Mouse (Mus musculus) heart, embryonic 16.5 days (tissue): ENCODE results near the gene Plac8. TPM values are rescaled to one million over a fixed set of nuclear protein-coding genes. Genes with fewer than 3 reads are reported as not detected.

Experiments
- ATAC-seq: fragments of 200-750 bp; cut with Nextera tagmentation; replicated peaks from 2 replicates; pipeline ENCODE4 v1.8.0; 2017; ENCODE audit warnings: moderate number of reproducible peaks; ENCODE audit not compliant: insufficient read depth, low FRiP score; ENCODE audit errors: extremely low read depth
- H3K27ac ChIP-seq: fragments of 300-500 bp; sonication (generic); 2 replicates; pipeline ENCODE4 v1.5.1; 2014; ENCODE audit warnings: mild to moderate bottlenecking, low read length, control low read depth, moderate library complexity
- H3K27me3 ChIP-seq: fragments of 300-500 bp; sonication (generic); 2 replicates; pipeline ENCODE4 v1.6.1; 2014; ENCODE audit warnings: low read length, mixed read lengths; ENCODE audit not compliant: control insufficient read depth, insufficient read depth
- H3K36me3 ChIP-seq: fragments of 300-500 bp; sonication (generic); 2 replicates; pipeline ENCODE4 v1.6.1; 2014; ENCODE audit not compliant: control insufficient read depth, insufficient read depth
- H3K4me1 ChIP-seq: fragments of 300-500 bp; sonication (generic); 2 replicates; pipeline ENCODE4 v1.6.1; 2014; ENCODE audit warnings: low read length, mixed read lengths; ENCODE audit not compliant: control insufficient read depth, insufficient read depth
- H3K4me2 ChIP-seq: fragments of 300-500 bp; sonication (generic); 2 replicates; pipeline ENCODE4 v1.6.1; 2014; ENCODE audit warnings: low read depth, mild to moderate bottlenecking, control low read depth, low read length
- H3K4me3 ChIP-seq: fragments of 300-500 bp; sonication (generic); 2 replicates; pipeline ENCODE4 v1.5.1; 2014; ENCODE audit warnings: mild to moderate bottlenecking, control low read depth, low read length
- H3K9ac ChIP-seq: fragments of 300-500 bp; sonication (generic); 2 replicates; pipeline ENCODE4 v1.6.1; 2014; ENCODE audit warnings: low read length, control low read depth
- H3K9me3 ChIP-seq: fragments of 300-500 bp; sonication (generic); replicated peaks from 2 replicates; pipeline ENCODE4 v1.6.1; 2016; ENCODE audit warnings: low read length; ENCODE audit not compliant: control insufficient read depth
- WGBS: fragments of 180-500 bp; shearing (Covaris S2); extraction: QIAGEN DNeasy Blood & Tissue Kit; methylation state at CpG from one replicate; pipeline ENCODE4 v1.1.7; 2014; 5-methylcytosine and 5-hydroxymethylcytosine counted together
- polyA plus RNA-seq: library from polyadenylated mRNA; unstranded; fragments of >200 nt; fragmentation: Nextera tagmentation; extraction: Ambion mirVana; gene quantifications from 2 replicates; pipeline ENCODE4 v1.2.1, GENCODE M21; 2015

Gene Plac8
- polyA plus RNA-seq, 1 experiment from 2014 or later: 44.7 TPM

DNA sequence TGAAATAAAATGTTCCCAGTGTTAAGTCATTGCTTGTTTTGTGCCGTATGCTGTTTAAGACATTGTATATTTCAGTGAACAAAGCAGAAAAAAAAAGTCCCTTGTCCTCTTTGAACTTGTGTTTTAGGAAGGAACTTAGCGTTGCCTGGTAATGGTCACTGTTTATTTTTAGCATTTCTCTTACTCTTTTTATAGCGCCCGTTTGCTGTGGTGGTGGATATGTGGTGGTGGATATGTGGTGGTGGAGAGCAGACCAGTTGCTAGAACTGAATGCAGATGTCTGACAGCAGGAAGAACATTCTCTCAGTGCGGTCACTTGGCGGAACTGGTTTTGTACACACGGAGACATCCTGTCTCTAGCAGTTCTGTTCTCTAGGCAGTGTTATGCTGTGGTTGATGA, 45.9 kb downstream of the Plac8 start:
- peak overlapping the region; percentile 66 for H3K27ac ChIP-seq
- H3K4me1 ChIP-seq: peaks cover 8% of the 10 kb centered on the region
- peak overlapping the region; percentile 45 for H3K4me2 ChIP-seq
- WGBS: 24% methylated on average over 7 of the region's 7 CpGs
- peak overlapping the region; percentile 10; the same call in 1 of the 2 replicates for H3K4me3 ChIP-seq
- no peaks in the 10 kb centered on the region for H3K9me3 ChIP-seq
- H3K9ac ChIP-seq: no peak overlapping the region
- 0 out of 2 replicates have a peak, but pooled peaks have one; percentile 39 for ATAC-seq
- no peaks in the 10 kb centered on the region for H3K27me3 ChIP-seq
- peaks cover 28% of the 10 kb centered on the region for H3K36me3 ChIP-seq

GRCm38 (mm10) chr5:100525620-100526019, 46.4 kb downstream of the Plac8 start:
- H3K4me2 ChIP-seq: peak overlapping the region; percentile 30; the same call in 1 of the 2 replicates
- no peak overlapping the region for H3K4me3 ChIP-seq
- H3K9ac ChIP-seq: peak overlapping the region; percentile 25; the same call in 1 of the 2 replicates
- peaks cover 8% of the 10 kb centered on the region for H3K4me1 ChIP-seq
- H3K27ac ChIP-seq: peak overlapping the region; percentile 66
- ATAC-seq: 0 out of 2 replicates have a peak, but pooled peaks have one; percentile 47
- 36% methylated on average over 3 of the region's 3 CpGs for WGBS
- peaks cover 22% of the 10 kb centered on the region for H3K36me3 ChIP-seq
- no peaks in the 10 kb centered on the region for H3K27me3 ChIP-seq
- no peaks in the 10 kb centered on the region for H3K9me3 ChIP-seq

DNA sequence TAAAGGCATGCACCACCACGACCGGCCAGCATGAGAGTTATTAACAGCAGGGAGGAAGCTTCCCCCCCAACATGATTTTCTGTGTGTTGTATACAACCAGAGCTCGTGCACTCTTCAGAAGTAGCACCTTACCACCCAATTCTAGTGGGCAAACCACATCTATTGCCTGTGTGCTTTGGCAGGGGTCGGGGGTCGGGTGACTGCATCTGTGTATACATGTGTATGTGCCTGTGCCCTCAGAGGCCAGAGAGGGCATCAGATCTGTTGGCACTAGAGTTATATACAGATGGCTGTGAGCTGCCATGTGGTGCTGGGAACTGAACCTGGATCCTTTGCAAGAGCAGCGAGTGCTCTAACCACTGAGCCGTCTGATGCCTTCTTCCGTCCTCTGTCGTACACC, 47.1 kb downstream of the Plac8 start:
- Histone ChIP-seq H3K27me3 (no peaks in the 10 kb centered on the region), H3K9me3 (no peaks in the 10 kb centered on the region), H3K4me2 (no peak overlapping the region), H3K4me3 (no peak overlapping the region), H3K4me1 (peaks cover 12% of the 10 kb centered on the region), H3K9ac (no peak overlapping the region), H3K36me3 (peaks cover 16% of the 10 kb centered on the region), H3K27ac (no peak overlapping the region)
- ATAC-seq: no peak
- 90% methylated on average over 9 of the region's 9 CpGs for WGBS

GRCm38 (mm10) chr5:100523331-100523730, 48.7 kb downstream of the Plac8 start:
- Histone ChIP-seq H3K9ac (no peak overlapping the region), H3K4me1 (peaks cover 19% of the 10 kb centered on the region), H3K36me3 (peaks cover 8% of the 10 kb centered on the region), H3K9me3 (no peaks in the 10 kb centered on the region), H3K4me3 (no peak overlapping the region), H3K27ac (no peak overlapping the region), H3K27me3 (no peaks in the 10 kb centered on the region), H3K4me2 (no peak overlapping the region)
- no peak for ATAC-seq
- WGBS: 79% methylated on average over 1 of the region's 1 CpGs

GRCm38 (mm10) chr5:100520223-100520622, 51.8 kb downstream of the Plac8 start:
- 81% methylated on average over 2 of the region's 2 CpGs for WGBS
- no peak overlapping the region; the same call in 1 of the 2 replicates for H3K9ac ChIP-seq
- H3K4me2 ChIP-seq: peak overlapping the region; percentile 12; the same call in 1 of the 2 replicates
- ATAC-seq: no peak
- 0 out of 2 replicates have a peak, but pooled peaks cover 2% of the 10 kb centered on the region for H3K27me3 ChIP-seq
- H3K27ac ChIP-seq: no peak overlapping the region
- H3K9me3 ChIP-seq: no peaks in the 10 kb centered on the region
- peaks cover 14% of the 10 kb centered on the region for H3K4me1 ChIP-seq
- H3K36me3 ChIP-seq: peaks cover 6% of the 10 kb centered on the region
- no peak overlapping the region for H3K4me3 ChIP-seq

GRCm38 (mm10) chr5:100519027-100519411, 53.0 kb downstream of the Plac8 start:
- no peaks in the 10 kb centered on the region for H3K9me3 ChIP-seq
- H3K27ac ChIP-seq: peak overlapping the region; percentile 85
- no peak for ATAC-seq
- 5% methylated on average over 5 of the region's 5 CpGs for WGBS
- peak overlapping the region; percentile 82 for H3K4me2 ChIP-seq
- H3K4me3 ChIP-seq: peak overlapping the region; percentile 87
- H3K36me3 ChIP-seq: peaks cover 3% of the 10 kb centered on the region
- peak overlapping the region; percentile 91 for H3K9ac ChIP-seq
- peaks cover 14% of the 10 kb centered on the region for H3K4me1 ChIP-seq
- 0 out of 2 replicates have a peak, but pooled peaks cover 2% of the 10 kb centered on the region for H3K27me3 ChIP-seq

GRCm38 (mm10) chr5:100518049-100519026, 53.7 kb downstream of the Plac8 start, which contains the start of gene Cops4:
Gene Cops4 (plus strand): TSS chr5:100518309.
- H3K9me3 ChIP-seq: no peaks in the 10 kb centered on the region
- H3K27ac ChIP-seq: peak within 1 kb of the TSS; percentile 85
- peak; percentile 100 for ATAC-seq
- peak within 1 kb of the TSS; percentile 91 for H3K9ac ChIP-seq
- peak within 1 kb of the TSS; percentile 87 for H3K4me3 ChIP-seq
- H3K4me2 ChIP-seq: peak within 1 kb of the TSS; percentile 83
- under 1% methylated on average over 64 of the region's 64 CpGs for WGBS
- peaks cover 14% of the 10 kb centered on the region for H3K4me1 ChIP-seq
- peaks cover 3% of the 10 kb centered on the region for H3K36me3 ChIP-seq
- H3K27me3 ChIP-seq: 0 out of 2 replicates have a peak, but pooled peaks cover 2% of the 10 kb centered on the region

DNA sequence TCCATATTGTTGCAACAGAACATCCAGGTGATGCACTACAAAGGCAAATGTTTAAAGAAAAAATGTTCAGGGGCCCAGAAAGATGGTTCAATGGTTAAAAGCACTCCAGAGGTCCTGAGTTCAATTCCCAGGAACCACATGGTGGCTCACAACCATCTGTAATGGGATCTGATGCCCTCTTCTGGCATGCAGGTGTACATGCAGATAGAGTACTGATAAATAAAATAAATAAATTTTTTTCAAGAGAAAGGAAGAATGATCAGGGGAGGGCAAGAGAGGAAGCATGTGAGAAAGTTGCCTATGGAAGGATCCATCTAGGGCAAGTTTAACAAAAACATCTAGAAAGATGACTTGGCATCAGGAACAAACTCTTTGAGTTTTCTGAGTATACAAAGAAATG, 59.5 kb downstream of the Plac8 start:
- Histone ChIP-seq H3K36me3 (no peaks in the 10 kb centered on the region), H3K9me3 (no peaks in the 10 kb centered on the region), H3K4me2 (no peak overlapping the region), H3K4me1 (peaks cover 2% of the 10 kb centered on the region), H3K27ac (no peak overlapping the region), H3K4me3 (no peak overlapping the region), H3K27me3 (0 out of 2 replicates have a peak, but pooled peaks cover 2% of the 10 kb centered on the region), H3K9ac (no peak overlapping the region)
- ATAC-seq: no peak

DNA sequence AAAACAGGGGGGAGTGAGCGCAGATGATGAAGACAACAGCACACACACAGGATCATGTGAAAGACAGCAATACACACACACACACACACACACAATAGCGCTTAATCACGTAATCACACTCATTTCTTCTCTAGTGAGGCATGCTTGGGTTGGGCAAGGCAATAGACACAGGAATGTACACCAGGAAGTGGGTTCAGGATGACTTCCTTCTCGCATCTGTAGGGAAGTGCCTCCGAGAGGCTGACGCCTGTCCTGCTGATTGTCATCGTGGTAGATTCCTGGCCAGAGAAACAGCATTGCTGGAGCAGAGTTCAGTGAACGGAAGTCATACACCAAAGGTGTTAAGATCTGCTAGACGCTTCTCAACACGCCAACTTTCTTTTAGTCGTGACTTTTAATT, 62.8 kb downstream of the Plac8 start:
- 49% methylated on average over 11 of the region's 11 CpGs for WGBS

More for the DNA sequence above, 62.8 kb downstream of the Plac8 start:
- no peak overlapping the region for H3K9ac ChIP-seq
- no peaks in the 10 kb centered on the region for H3K9me3 ChIP-seq
- no peaks in the 10 kb centered on the region for H3K27me3 ChIP-seq
- H3K4me1 ChIP-seq: no peaks in the 10 kb centered on the region
- no peak for ATAC-seq
- no peak overlapping the region for H3K27ac ChIP-seq
- no peaks in the 10 kb centered on the region for H3K36me3 ChIP-seq
- no peak overlapping the region for H3K4me2 ChIP-seq
- no peak overlapping the region for H3K4me3 ChIP-seq
